In genomic region chr1:131228225-131228624, GRCm38 (mm10) we compare ENCODE assay signal across 12 mouse cellular contexts. TPM values are rescaled to one million over a fixed set of nuclear protein-coding genes. Genes with fewer than 3 reads are reported as not detected.
DNase-seq lines count a peak whose midpoint lies in the region; ATAC-seq and TF ChIP-seq lines count a peak whose summit lies in the region.
"Had no signal": no experiment of that assay in that cellular context is flagged by ENCODE, and none has a peak within 500 bp of the region (broad histone marks: within the 10 kb centered on the region; RNA-seq: fewer than 3 reads in every experiment).

No protein-coding gene starts in this region.

- peak overlapping the region; percentile 13; the same call in 1 of the 2 replicates for H3K4me3 ChIP-seq in heart, embryonic 12.5 days
- no peak overlapping the region for H3K4me3 ChIP-seq in limb, embryonic 13.5 days
- H3K4me3 ChIP-seq in limb, embryonic 10.5 days, result no peak overlapping the region
- H3K4me3 ChIP-seq in C2C12 (ENCODE audit: insufficient read depth, poor library complexity, severe bottlenecking), result no peak overlapping the region
- H3K4me3 ChIP-seq: forebrain, embryonic 13.5 days had no signal

- no peak for DNase-seq in heart, postnatal 4 days
- no peak for DNase-seq in limb, embryonic 10.5 days (ENCODE audit: low spot score)
- DNase-seq in R1 (ENCODE audit: low read depth, low spot score), result peak; percentile 13
- DNase-seq in left cerebral cortex, postnatal 36 days (ENCODE audit: low spot score in 2 of 2), result no peak
- no peak for DNase-seq in adrenal gland, postnatal 36 days
- DNase-seq: cerebellum, adult 9-10 months; gastrocnemius, postnatal 10 days; right cerebral cortex, postnatal 14 days had no signal

- H3K4me1 ChIP-seq in heart, embryonic 12.5 days (replicated peaks), result peaks cover 50% of the 10 kb centered on the region
- H3K4me1 ChIP-seq in limb, embryonic 13.5 days, result 0 out of 2 replicates have a peak, but pooled peaks cover 3% of the 10 kb centered on the region
- H3K4me1 ChIP-seq in limb, embryonic 10.5 days, result peaks cover 7% of the 10 kb centered on the region
- H3K4me1 ChIP-seq: forebrain, embryonic 13.5 days had no signal

- no peaks in the 10 kb centered on the region for H3K27me3 ChIP-seq in heart, embryonic 12.5 days (replicated peaks)
- H3K27me3 ChIP-seq in limb, embryonic 13.5 days, result no peaks in the 10 kb centered on the region
- 0 out of 2 replicates have a peak, but pooled peaks cover 4% of the 10 kb centered on the region for H3K27me3 ChIP-seq in limb, embryonic 10.5 days (ENCODE audit: low read depth, poor library complexity, severe bottlenecking)
- H3K27me3 ChIP-seq in C2C12 (ENCODE audit: control insufficient read depth, insufficient read depth, insufficient read length), result no peaks in the 10 kb centered on the region
- H3K27me3 ChIP-seq: forebrain, embryonic 13.5 days had no signal

- peak overlapping the region; percentile 77 for H3K27ac ChIP-seq in heart, embryonic 12.5 days (ENCODE audit: poor library complexity, severe bottlenecking)
- H3K27ac ChIP-seq in limb, embryonic 13.5 days, result no peak overlapping the region
- no peak overlapping the region for H3K27ac ChIP-seq in limb, embryonic 10.5 days
- H3K27ac ChIP-seq: forebrain, embryonic 13.5 days had no signal

- intact Hi-C loops in left cerebral cortex, postnatal 36 days (cut with DNase I), result no loop called here

- 0 out of 2 replicates have a peak, but pooled peaks cover 4% of the 10 kb centered on the region for H3K36me3 ChIP-seq in heart, embryonic 12.5 days
- H3K36me3 ChIP-seq in limb, embryonic 13.5 days, result no peaks in the 10 kb centered on the region
- H3K36me3 ChIP-seq in limb, embryonic 10.5 days, result no peaks in the 10 kb centered on the region
- H3K36me3 ChIP-seq in C2C12 (ENCODE audit: control insufficient read depth, insufficient read depth), result no peaks in the 10 kb centered on the region

- peak; percentile 50 for TF ChIP-seq CTCF in C2C12 (IDR thresholded peaks at IDR 0.05; ENCODE audit: control insufficient read depth, insufficient read depth, insufficient read length)

- H3K9ac ChIP-seq in heart, embryonic 12.5 days, result peak overlapping the region; percentile 11; the same call in 1 of the 2 replicates
- H3K9ac ChIP-seq in limb, embryonic 13.5 days, result no peak overlapping the region
- H3K9ac ChIP-seq: forebrain, embryonic 13.5 days had no signal

- H3K79me3 ChIP-seq in C2C12 (ENCODE audit: low read depth), result no peaks in the 10 kb centered on the region

- peak overlapping the region; percentile 57 for H3K4me2 ChIP-seq in heart, embryonic 12.5 days
- H3K4me2 ChIP-seq in limb, embryonic 13.5 days (replicated peaks), result no peak overlapping the region
- H3K4me2 ChIP-seq: forebrain, embryonic 13.5 days had no signal

- 29% methylated on average over 7 of the region's 7 CpGs for WGBS in heart, embryonic 12.5 days
- WGBS in limb, embryonic 13.5 days, result 53% methylated on average over 7 of the region's 7 CpGs
- WGBS in limb, embryonic 10.5 days, result 59% methylated on average over 7 of the region's 7 CpGs

- H3ac ChIP-seq in C2C12 (ENCODE audit: control insufficient read depth, insufficient read length, low read depth), result no peak overlapping the region

- H3K79me2 ChIP-seq in C2C12 (ENCODE audit: control insufficient read depth, insufficient read depth), result no peaks in the 10 kb centered on the region

- ATAC-seq in heart, embryonic 12.5 days (ENCODE audit: insufficient number of reproducible peaks, low FRiP score), result peak; percentile 62; the same call in 1 of the 2 replicates
- 0 out of 2 replicates have a peak, but pooled peaks have one; percentile 11 for ATAC-seq in limb, embryonic 13.5 days (ENCODE audit: low FRiP score, low read depth)
- ATAC-seq: forebrain, embryonic 13.5 days had no signal

- no peaks in the 10 kb centered on the region for H3K9me3 ChIP-seq in heart, embryonic 12.5 days (replicated peaks)
- H3K9me3 ChIP-seq in limb, embryonic 13.5 days, result no peaks in the 10 kb centered on the region
- H3K9me3 ChIP-seq in limb, embryonic 10.5 days (replicated peaks), result no peaks in the 10 kb centered on the region
- H3K9me3 ChIP-seq: forebrain, embryonic 13.5 days had no signal

TF ChIP-seq in C2C12, 6 proteins besides CTCF, POLR2A, EP300 and RAD21:
- TF ChIP-seq FOSL1 (IDR thresholded peaks at IDR 0.05; ENCODE audit: insufficient read depth, low read length, poor library complexity, severe bottlenecking), result no peak
- no peak for TF ChIP-seq MYOG (IDR thresholded peaks at IDR 0.05; ENCODE audit: control insufficient read depth, extremely low read depth, insufficient read length)
- TF ChIP-seq CEBPB (IDR thresholded peaks at IDR 0.05; ENCODE audit: low read depth), result no peak
- no peak for TF ChIP-seq MAX (IDR thresholded peaks at IDR 0.05)
- no peak for TF ChIP-seq MYOD1 (IDR thresholded peaks at IDR 0.05; ENCODE audit: control insufficient read depth, insufficient read length, low read depth)
- TF ChIP-seq USF1 (IDR thresholded peaks at IDR 0.05; ENCODE audit: low read depth), result no peak
TF ChIP-seq in C2C12: peak in this region for 0.

RNA-seq across cellular contexts. Expression of gene Rassf5, which starts 16.8 kb away (rescaled TPM):
- polyA plus RNA-seq in heart, embryonic 12.5 days (2016; fragmentation: Nextera tagmentation; extraction: Ambion mirVana), result 27.0 and 27.2 TPM in 2 replicates
- total RNA-seq in heart, postnatal 4 days (2021), result 1 to 10 TPM; 4.4 to 4.5 TPM
- 1.9 and 2.1 TPM in 2 replicates for polyA plus RNA-seq in limb, embryonic 13.5 days (2015; fragmentation: Nextera tagmentation; extraction: Ambion mirVana)
- polyA plus RNA-seq in limb, embryonic 10.5 days (2016; fragmentation: Nextera tagmentation; extraction: Ambion mirVana), result 1.2 and 1.3 TPM in 2 replicates
- polyA plus RNA-seq in C2C12 (2012; fragmentation: generic; extraction: Trizol), result 2.3 TPM
- total RNA-seq in left cerebral cortex, postnatal 36 days (2021), result 10 to 100 TPM; 24.6 to 31.7 TPM
- 10 to 100 TPM; 13.4 to 14.1 TPM for total RNA-seq in adrenal gland, postnatal 36 days (2021)

RNA-seq across cellular contexts. Expression of gene Ikbke, which starts 51.2 kb away (rescaled TPM):
- polyA plus RNA-seq in heart, embryonic 12.5 days (2016; fragmentation: Nextera tagmentation; extraction: Ambion mirVana), result 2.8 and 3.4 TPM in 2 replicates
- total RNA-seq in heart, postnatal 4 days (2021), result 1 to 10 TPM; 2.9 to 3.0 TPM
- polyA plus RNA-seq in limb, embryonic 13.5 days (2015; fragmentation: Nextera tagmentation; extraction: Ambion mirVana), result 3.5 and 3.7 TPM in 2 replicates
- 1.3 TPM in 2 replicates for polyA plus RNA-seq in limb, embryonic 10.5 days (2016; fragmentation: Nextera tagmentation; extraction: Ambion mirVana)
- polyA plus RNA-seq in C2C12 (2012; fragmentation: generic; extraction: Trizol), result 1.4 TPM
- 1 to 10 TPM in 1 of 2 experiments, under 1 TPM in 1; 0.69 to 2.5 TPM for total RNA-seq in left cerebral cortex, postnatal 36 days (2021)
- 10 to 100 TPM in 1 of 2 experiments, 1 to 10 TPM in 1; 6.6 to 20.5 TPM for total RNA-seq in adrenal gland, postnatal 36 days (2021)
